Mouse (Mus musculus): ENCODE results near the gene Pdss2.

The Pdss2 gene

DNA sequence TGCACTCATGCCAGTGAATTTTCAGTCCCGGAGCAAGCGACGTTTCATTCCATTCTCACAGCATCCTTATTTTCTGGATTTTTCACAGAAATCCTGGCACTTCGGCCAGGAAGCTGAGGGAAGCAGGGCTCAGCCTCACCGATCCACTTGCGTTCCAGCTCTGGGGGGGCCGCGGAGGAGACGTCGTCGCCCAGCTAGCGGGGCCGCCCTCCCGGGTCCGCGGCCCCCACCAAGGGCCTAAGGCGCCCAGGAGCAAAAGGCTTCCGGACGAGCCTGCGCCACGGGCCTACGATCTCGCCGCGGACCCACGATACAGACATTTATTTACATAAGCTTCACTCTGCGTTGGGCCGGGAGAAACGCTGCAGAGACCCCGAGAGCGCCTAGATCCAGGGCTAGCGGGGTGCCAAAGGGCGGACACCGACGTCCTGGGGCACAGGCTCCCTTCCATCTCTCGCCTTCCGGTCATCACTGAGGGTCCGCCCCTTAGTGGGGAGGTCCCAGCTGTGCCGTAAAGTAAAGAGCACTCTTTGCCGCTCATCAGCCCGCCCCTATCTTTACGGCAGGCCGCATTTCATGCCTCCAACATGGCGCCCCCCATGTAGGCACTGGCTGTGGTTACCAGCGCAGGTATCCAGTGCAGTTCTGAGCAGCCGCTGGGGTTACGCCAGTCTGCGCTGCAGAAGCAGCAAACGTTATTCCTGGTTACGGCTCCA lies at the start of gene Pdss2:
TSS of gene Pdss2 (plus strand) at position 577 of the 716 bp plus-strand sequence.
- in situ Hi-C loops (cut with MboI; ENCODE audit: low pct_unique_long_range_greater_than_20kb in 1 of 2, low sequenced_read_pairs in 2 of 2, unreplicated experiment in 1 of 2): no loop called here

DNA sequence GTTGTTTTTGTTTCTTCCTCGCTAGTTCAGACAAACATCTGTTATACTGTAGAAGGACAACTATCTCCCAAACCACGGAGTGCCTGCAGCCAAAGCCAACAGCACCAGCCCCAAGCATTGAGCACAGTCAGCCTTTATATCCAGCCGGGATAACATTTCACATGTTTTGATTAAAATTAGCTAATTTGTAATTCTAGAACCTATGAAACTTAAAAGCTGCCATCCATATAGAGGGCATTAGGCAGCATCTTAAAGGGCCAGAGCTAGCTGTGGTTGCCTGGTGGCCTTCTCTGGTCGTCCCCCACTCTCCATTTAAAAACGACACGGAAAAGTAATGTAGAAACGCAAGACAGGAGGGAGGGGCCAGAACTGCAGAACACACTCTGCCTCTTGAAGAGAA lies 49.2 kb upstream of the Pdss2 start:
- in situ Hi-C loops (cut with MboI; ENCODE audit: low pct_unique_long_range_greater_than_20kb in 1 of 2, low sequenced_read_pairs in 2 of 2, unreplicated experiment in 1 of 2): no loop called here

DNA sequence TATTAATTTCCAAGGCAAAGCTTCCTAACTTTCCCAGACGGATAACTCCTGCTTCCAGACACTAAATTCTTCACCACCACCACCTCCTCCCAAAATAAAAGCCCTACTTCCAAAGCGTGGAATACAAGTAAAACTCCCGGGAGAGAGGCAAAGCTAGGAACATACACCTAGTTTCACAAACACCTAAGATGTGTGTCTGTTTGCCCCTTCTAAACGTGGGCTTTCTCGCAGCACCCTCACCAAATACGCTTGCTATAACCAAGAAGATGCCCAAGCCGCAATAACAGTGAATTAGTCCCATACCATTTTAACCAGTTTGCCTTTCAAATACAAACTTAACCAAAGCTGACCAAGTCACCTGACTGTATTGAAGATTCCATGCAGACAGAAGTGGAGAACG lies 48.7 kb upstream of the Pdss2 start:
- in situ Hi-C loops (cut with MboI; ENCODE audit: low pct_unique_long_range_greater_than_20kb in 1 of 2, low sequenced_read_pairs in 2 of 2, unreplicated experiment in 1 of 2): no loop called here

DNA sequence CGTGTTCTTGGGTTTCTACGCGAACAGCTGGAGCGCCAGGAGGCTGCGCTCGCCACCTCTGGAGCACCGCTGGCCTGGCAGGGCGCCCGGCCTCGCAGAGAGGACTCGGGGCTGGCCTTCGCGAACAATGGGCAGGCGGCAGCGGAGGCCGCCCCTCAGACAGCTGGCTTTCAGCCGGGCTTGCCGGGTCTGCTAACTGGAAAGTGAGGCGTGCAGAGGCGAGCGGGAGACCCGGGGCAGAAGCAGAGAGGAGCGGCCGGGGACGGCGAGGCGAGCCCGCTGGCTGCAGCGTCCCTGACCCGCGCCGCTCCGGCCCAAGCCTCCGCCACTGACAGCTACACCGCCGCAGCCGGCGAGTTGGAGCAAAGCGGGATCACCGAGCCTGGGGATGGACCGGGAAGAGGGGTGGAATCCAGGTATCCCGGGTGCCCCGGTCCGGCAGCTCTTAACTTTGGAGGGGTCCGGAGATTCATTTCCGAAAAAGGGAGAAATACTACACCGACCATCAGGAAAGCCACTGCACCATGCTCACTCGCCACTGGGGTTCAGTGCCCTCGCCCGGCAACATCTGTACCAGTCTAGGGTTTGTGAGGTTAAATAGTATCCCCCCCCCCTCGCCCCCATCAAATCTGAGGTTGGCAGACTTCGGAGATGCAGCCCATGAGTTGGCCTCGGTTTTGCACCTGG lies 48.0 kb upstream of the Pdss2 start:
- in situ Hi-C loops (cut with MboI; ENCODE audit: low pct_unique_long_range_greater_than_20kb in 1 of 2, low sequenced_read_pairs in 2 of 2, unreplicated experiment in 1 of 2): no loop called here

DNA sequence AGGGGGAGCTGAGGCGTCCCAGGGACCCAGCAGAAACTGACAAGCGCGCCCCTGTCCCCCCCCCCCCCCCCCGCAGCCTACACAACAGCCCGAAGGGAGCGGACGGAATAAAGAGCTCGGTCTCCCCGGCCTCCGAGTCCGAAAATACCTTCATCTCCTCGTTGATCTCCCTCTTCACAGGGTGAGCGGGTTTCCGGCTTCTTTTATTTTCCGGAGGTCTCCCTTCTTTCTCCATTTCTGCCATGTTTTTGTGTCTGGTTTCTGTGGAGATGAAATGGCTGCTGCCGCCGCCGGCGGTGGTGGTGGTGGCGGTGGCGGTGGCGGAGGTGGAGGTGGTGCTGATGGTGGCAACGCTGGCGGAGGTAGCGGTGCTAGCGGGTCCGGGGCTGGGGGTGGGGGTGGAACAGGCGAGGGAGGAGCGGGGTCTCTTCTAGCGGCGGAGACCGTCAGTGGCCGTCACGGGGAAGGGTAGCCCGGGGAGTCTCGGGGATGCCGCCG lies 47.4 kb upstream of the Pdss2 start:
- in situ Hi-C loops (cut with MboI; ENCODE audit: low pct_unique_long_range_greater_than_20kb in 1 of 2, low sequenced_read_pairs in 2 of 2, unreplicated experiment in 1 of 2): no loop called here

DNA sequence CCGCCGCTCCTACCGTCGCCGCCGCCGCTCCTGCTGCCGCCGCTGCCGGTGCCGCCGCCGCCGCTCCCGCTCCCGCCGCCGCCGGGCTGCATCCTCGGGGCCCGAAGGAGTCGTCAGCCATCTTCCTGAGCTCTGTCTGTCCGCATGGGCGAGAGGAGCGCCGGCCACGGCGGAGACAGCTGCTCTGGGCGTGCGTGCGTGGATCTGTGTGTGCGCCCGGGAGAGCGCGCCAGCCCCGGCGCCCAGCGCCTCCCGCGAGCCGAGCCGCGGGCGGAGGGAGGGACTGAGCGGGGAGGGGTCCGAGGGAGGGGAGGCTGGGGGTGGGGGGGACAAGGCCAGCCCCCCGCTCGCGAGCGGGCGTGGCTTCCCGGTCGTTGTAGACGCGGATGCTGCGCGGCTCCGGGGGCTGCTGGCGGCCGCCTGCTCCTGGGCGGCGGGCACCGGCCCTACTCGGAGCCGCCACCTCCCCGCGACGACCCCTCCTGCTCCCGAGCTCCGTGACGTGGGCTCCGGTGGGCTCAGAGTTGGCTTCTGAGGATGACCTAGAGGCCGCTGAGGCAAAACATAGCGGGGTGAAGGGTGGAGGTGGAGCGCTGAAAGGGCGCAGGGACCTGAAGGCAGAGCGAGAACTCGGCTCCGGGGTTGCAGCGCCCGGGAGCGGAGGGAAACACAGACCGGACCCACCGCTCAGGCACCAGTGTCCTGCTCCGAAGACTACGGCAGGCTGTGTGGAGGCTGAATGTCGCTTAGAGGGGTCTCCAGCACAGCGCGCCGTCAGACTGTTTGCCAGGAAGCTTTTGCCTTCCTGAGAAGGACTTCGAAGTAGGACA lies 46.7 kb upstream of the Pdss2 start, which contains the start of the genes Sobp and 9030612E09Rik:
TSS of gene Sobp (minus strand) at position 205 of the 830 bp plus-strand sequence.
TSS of gene 9030612E09Rik (plus strand) at position 379 of the 830 bp plus-strand sequence.
- in situ Hi-C loops (cut with MboI; ENCODE audit: low pct_unique_long_range_greater_than_20kb in 1 of 2, low sequenced_read_pairs in 2 of 2, unreplicated experiment in 1 of 2): loop anchor here in 1 of 2 experiments (25.0 kb wide), 1 partner anchor 587 kb away; the partner anchor contains the start of genes Nr2e1 and Ostm1

DNA sequence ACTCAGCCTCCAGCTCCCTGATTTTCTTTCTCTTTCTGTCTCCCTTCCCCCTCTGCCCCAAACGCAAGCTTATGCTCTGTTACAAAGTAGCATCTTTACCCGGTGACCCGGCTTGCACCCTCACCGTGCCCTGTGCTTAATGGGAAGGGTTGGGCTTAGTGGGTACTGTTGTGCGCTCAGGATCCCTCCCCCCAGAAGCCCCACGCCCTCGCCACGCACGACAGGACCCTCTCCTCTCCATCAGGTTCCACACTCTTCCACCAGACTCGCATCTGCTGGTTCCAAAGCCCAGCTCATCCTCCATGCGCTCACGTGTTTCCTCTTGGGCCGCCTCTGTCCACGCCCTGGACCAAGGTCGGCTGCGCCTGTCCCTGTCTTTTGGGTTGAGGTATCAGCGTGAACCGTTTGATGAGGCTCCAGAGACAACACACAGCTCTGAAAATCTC lies 46.1 kb upstream of the Pdss2 start:
- in situ Hi-C loops (cut with MboI; ENCODE audit: low pct_unique_long_range_greater_than_20kb in 1 of 2, low sequenced_read_pairs in 2 of 2, unreplicated experiment in 1 of 2): loop anchor here in 1 of 2 experiments (25.0 kb wide), 1 partner anchor 588 kb away; the partner anchor contains the start of genes Nr2e1 and Ostm1

DNA sequence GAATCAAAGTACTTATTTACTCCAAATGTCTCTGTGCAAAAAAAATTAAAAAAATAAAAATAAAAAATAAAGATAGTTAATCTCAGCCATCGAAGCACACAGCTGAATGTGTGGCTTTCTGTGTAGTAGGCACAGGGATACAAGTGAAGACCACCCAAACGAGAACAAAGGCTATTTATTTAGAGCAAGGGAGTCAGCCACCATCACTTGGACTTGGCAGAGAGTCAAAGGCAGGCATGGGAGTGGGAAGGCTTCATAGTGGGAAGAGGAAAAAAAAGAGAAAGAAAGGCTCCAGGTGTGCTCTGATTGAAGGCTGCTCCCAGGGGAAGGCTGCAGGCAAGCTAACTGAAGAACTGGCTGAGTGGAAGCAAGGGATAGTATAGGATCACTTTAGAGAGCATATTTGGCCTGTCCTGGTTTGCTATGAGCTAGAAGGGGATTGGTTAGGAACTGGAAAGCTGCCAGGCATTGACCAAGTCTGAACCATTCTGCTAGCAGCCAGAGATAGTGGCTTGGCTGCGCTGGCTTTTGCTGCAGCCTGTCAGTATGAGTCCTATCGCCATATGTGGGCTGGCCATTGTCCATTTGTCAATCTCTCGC lies 40.9 kb upstream of the Pdss2 start:
- in situ Hi-C loops (cut with MboI; ENCODE audit: low pct_unique_long_range_greater_than_20kb in 1 of 2, low sequenced_read_pairs in 2 of 2, unreplicated experiment in 1 of 2): loop anchor here in 1 of 2 experiments (25.0 kb wide), 1 partner anchor 593 kb away; the partner anchor contains the start of genes Nr2e1 and Ostm1

DNA sequence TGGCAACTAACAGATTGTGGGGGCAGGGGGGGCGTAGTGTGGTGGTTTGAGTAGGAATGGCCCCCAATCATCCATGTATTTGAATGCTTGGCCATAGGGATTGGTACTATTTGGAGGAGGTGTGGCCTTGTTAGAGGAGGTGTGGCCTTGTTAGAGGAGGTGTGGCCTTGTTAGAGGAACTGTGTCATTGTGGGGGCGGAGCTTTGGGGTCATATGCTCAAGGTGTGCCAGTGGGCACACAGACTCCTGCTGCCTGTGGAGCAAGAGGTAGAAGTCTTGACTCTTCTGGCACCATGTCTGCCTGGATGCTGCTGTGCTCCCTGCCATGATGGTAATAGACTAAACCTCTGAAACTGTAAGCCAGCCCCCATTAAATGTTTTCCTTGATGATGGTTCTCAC lies 21.1 kb upstream of the Pdss2 start:
- in situ Hi-C loops (cut with MboI; ENCODE audit: low pct_unique_long_range_greater_than_20kb in 1 of 2, low sequenced_read_pairs in 2 of 2, unreplicated experiment in 1 of 2): no loop called here

DNA sequence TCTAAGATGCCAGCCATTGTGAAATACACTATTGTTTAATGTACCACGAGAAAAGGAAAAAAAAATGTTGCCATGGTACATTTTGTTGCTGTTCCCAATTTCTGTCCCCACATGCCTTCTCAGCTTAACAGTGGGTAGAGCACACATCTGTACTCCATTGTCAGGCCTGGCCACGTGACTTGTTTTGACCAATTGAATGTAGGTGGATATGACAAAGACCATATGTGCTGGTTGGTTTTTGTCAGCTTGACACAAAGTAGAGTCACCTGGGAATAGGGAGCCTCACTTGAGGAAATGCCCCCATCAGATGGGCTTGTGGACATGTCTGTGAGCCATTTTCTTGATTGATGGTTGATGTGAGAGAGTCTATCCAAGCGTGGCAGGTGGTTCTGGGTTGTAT lies 17.4 kb upstream of the Pdss2 start:
- in situ Hi-C loops (cut with MboI; ENCODE audit: low pct_unique_long_range_greater_than_20kb in 1 of 2, low sequenced_read_pairs in 2 of 2, unreplicated experiment in 1 of 2): no loop called here

DNA sequence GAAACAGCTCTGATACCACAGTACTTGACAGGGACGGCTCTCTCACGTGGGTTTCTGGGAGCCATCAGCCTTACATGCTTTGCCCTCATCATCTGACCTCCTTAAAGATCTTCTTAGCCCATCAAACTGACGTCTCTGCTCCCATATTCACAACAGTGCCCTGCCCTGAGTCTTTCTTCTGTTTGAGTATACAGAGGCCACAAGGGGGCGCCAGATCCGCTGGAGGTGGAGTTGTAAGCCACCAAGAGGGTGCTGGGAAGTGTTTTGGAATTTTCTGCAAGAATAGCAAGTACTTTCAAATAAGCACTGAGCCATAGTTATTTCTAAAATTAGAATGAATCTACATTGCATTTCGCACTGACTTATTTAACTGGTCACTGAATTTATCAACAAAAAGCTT lies 9.4 kb upstream of the Pdss2 start:
- in situ Hi-C loops (cut with MboI; ENCODE audit: low pct_unique_long_range_greater_than_20kb in 1 of 2, low sequenced_read_pairs in 2 of 2, unreplicated experiment in 1 of 2): no loop called here

DNA sequence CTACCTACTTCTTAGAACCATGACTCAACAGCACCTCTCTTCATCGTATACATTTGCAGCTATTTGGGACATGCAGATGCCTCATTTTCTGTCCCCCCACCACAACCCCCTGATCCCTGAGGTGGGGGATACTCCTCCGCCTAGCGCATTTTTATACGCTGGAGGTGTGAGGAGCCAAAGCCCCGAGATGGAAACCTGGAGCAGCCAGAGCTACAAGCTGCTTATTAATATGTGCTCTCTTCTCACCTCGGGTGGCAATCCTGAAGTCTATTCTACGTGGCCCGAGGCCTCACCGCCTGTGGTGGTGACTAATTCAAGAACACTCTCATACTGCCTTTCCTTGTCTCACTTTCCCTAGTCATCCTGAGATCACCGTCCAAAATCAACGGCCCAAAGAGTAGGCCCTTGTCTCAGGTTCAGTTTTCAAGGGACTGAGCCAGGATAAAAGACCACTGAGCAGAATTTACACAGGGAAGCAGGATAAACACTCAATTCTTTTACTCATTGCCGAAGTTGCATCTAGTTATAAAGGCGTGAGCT lies 3.9 kb upstream of the Pdss2 start:
- in situ Hi-C loops (cut with MboI; ENCODE audit: low pct_unique_long_range_greater_than_20kb in 1 of 2, low sequenced_read_pairs in 2 of 2, unreplicated experiment in 1 of 2): no loop called here

DNA sequence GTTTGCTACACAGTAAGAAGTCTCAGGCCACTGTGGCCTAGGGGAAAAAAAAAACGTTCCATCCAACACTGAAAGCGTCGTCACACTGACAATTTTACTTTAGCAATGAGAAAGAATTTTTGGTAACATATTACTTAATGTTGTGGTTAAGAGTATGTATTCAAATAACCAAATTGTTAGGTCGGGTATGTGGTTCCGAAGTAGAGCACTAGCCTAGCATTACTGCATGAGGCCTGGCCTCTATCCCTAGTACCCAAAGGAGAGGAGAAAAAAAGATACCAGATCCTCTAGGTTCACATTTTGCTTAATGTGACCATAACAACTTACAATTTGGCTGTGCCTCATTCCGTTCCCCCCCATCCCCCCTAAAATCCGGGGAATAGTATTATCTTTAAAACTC lies 807 bp upstream of the Pdss2 start:
- in situ Hi-C loops (cut with MboI; ENCODE audit: low pct_unique_long_range_greater_than_20kb in 1 of 2, low sequenced_read_pairs in 2 of 2, unreplicated experiment in 1 of 2): no loop called here

DNA sequence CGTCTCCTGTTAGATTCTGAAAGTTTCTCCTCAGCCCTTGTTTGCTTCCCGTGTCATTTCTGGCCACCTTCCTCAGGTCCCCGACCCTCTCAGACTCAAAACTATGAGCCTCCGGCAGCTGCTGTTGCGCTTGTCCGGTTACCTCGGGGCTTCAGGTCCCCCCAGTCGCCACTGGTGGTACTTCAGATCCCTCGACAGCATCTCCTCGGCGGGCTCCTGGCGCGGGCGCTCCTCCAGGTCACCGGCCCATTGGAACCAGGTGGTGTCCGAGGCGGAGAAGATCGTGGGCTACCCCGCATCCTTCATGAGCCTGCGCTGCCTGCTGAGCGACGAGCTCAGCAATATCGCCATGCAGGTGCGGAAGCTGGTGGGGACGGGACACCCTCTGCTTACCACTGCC lies 373 bp downstream of the Pdss2 start:
- in situ Hi-C loops (cut with MboI; ENCODE audit: low pct_unique_long_range_greater_than_20kb in 1 of 2, low sequenced_read_pairs in 2 of 2, unreplicated experiment in 1 of 2): no loop called here

DNA sequence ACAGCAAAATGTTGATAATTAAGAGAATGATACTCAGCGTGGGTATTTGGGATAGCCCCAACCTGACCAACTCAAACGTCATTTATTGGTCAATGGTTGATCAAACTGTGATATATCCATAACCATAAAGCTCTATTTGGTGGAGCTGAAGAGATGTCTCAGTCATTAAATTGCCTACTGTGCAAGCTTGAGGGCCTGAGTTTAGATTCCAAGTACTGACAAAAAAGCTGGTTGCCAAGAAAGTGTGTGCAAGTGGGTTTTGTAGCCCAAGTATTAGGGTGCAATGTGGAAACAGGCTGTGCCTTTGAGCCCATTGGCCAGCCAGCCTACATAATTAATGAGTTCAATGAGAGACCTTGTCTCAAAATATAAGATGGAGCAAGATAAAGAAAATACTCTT lies 2.1 kb downstream of the Pdss2 start:
- in situ Hi-C loops (cut with MboI; ENCODE audit: low pct_unique_long_range_greater_than_20kb in 1 of 2, low sequenced_read_pairs in 2 of 2, unreplicated experiment in 1 of 2): no loop called here

DNA sequence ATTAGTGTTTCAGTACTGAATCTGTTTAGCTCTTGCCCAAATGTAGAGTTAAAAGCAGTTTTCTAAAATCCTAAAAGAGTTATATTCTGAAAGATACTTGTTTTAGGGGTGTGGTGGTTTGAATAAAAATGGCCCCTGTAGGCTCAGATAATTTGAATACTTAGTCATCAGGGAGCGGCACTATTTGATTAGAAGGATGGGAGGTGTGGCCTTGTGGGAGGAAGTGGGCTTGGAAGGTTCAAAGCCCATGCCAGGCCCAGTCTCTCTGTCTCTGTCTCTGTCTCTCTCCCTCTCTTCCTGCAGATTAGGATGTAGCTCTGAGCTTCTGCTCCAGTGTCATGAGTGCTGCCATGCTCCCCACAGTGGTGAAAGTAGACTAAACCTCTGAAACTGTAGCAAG lies 5.1 kb downstream of the Pdss2 start:
- in situ Hi-C loops (cut with MboI; ENCODE audit: low pct_unique_long_range_greater_than_20kb in 1 of 2, low sequenced_read_pairs in 2 of 2, unreplicated experiment in 1 of 2): no loop called here

DNA sequence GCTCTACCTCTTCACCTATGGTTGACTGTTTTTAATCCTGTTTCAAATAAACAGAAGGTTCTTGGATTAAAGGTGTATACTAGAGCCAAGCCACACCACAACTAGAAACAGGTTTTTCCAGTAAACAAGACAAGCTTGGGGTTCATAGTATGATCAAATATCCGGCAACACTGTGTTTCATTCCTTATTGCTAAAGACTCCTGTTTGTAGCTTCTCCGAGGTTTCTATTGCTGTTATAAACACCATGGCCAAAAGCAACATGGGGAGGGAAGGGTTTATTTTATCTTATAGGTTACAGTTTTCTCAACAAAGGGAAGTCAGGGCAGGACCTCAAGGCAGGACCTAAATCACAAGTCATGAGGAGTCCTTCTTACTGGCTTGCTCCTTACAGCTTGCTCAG lies 8.0 kb downstream of the Pdss2 start:
- in situ Hi-C loops (cut with MboI; ENCODE audit: low pct_unique_long_range_greater_than_20kb in 1 of 2, low sequenced_read_pairs in 2 of 2, unreplicated experiment in 1 of 2): no loop called here

DNA sequence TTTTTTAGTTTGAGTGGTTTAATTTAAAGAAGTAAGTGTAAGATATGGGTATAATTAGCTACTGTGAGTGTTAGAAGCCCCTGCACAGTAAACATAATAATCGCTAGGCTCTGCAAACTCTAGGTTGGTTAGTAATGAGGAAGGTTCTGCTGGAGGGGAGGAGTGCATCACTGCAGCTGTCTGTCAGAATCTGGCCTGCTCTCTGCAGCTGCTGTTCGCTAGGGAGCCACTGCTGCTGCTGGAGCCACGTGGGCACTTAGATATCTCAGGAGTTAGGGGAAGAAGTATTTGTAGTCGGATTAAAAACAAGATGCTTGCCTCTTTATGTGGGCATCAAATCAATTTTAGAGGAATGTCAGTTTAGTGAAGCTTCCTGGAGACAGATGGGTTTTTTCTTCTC lies 13.2 kb downstream of the Pdss2 start:
- in situ Hi-C loops (cut with MboI; ENCODE audit: low pct_unique_long_range_greater_than_20kb in 1 of 2, low sequenced_read_pairs in 2 of 2, unreplicated experiment in 1 of 2): no loop called here
